Mouse (Mus musculus) heart, postnatal 10 days (tissue): ENCODE results near the gene Pcgf1. TPM values are rescaled to one million over a fixed set of nuclear protein-coding genes. Genes with fewer than 3 reads are reported as not detected.

Experiments
- DNase-seq, 2 experiments: peaks; one replicate each; pipeline ENCODE4 v3.0.0; 2021
- intact Hi-C: fragments of 180-260 bp; cut with DNase I; formaldehyde crosslinking; loops from one replicate; pipeline ENCODE4 v1.15.1; 2025
- microRNA-seq, 2 experiments: library from miRNA; unstranded; fragments of <30 nt; microRNA quantifications; one replicate each; pipeline ENCODE4 v1.2.0; 2022
- total RNA-seq, 2 experiments: library from RNA; stranded (reverse); gene quantifications; 2 replicates each; pipeline ENCODE4 v1.2.3; 2021

Pcgf1 gene
- total RNA-seq, 2 experiments from 2014 or later = 6.9 to 8.7 TPM

- intact Hi-C loops = loop anchor here (5.0 kb wide), 1 partner anchor 146 kb away; no protein-coding TSS in a partner anchor
- DNase-seq = peak; percentile 98
Measured at GRCm38 (mm10) chr6:83120930-83121862, 43.5 kb downstream of the Pcgf1 start, which contains the start of gene Wbp1. Gene Wbp1 (minus strand): TSS chr6:83121559.

GRCm38 (mm10) chr6:83121863-83122710 lies 44.4 kb downstream of the Pcgf1 start:
- intact Hi-C loops = loop anchor here (5.0 kb wide), 1 partner anchor 145 kb away; no protein-coding TSS in a partner anchor
- no peak for DNase-seq

GRCm38 (mm10) chr6:83122961-83123360 lies 45.3 kb downstream of the Pcgf1 start:
- intact Hi-C loops = loop anchor here (5.0 kb wide), 1 partner anchor 144 kb away; no protein-coding TSS in a partner anchor
- no peak for DNase-seq

- peak; percentile 94 to 97 for DNase-seq
- intact Hi-C loops = loop anchor here (5.0 kb wide), 1 partner anchor 142 kb away; no protein-coding TSS in a partner anchor
Measured at GRCm38 (mm10) chr6:83124851-83125312, 47.2 kb downstream of the Pcgf1 start.

- no peak for DNase-seq
- intact Hi-C loops = no loop called here
Measured at GRCm38 (mm10) chr6:83125331-83125730, 47.7 kb downstream of the Pcgf1 start, which contains the start of gene Ino80b. Gene Ino80b (minus strand): TSS chr6:83125431.

GRCm38 (mm10) chr6:83127419-83127818 lies 49.8 kb downstream of the Pcgf1 start:
- DNase-seq = no peak
- intact Hi-C loops = no loop called here

Small RNA genes within 50 kb of the gene (microRNA-seq; reads per million reads assigned to microRNA genes)
- gene Mir3470a (0 reads per million in 2 experiments), gene Mir7040 (0 reads per million in 2 experiments)

Other genes with a start within 250 kb of the Pcgf1 start
- gene Sema4f, start 138.1 kb upstream of the Pcgf1 start, total RNA-seq = under 1 TPM; 0.22 to 0.29 TPM
- under 1 TPM in 1 of 2 experiments, not detected in 1; 0.53 TPM for gene M1ap, start 131.0 kb upstream of the Pcgf1 start, total RNA-seq
- gene Dok1, start 44.4 kb upstream of the Pcgf1 start, total RNA-seq = 1 to 10 TPM; 5.2 to 6.8 TPM
- gene Loxl3, start 43.7 kb upstream of the Pcgf1 start, total RNA-seq = 1 to 10 TPM; 6.0 to 6.8 TPM
- gene Aup1, start 23.3 kb upstream of the Pcgf1 start, total RNA-seq = 10 to 100 TPM; 74.2 to 85.8 TPM
- gene Htra2, start 22.6 kb upstream of the Pcgf1 start, total RNA-seq = 10 to 100 TPM; 32.9 to 35.6 TPM
- under 1 TPM; 0.22 to 0.55 TPM for gene Dqx1, start 20.0 kb upstream of the Pcgf1 start, total RNA-seq
- not detected for gene Tlx2, start 7.6 kb upstream of the Pcgf1 start, total RNA-seq
- gene Lbx2, start 8.5 kb downstream of the Pcgf1 start, total RNA-seq = 1 to 10 TPM in 1 of 2 experiments, under 1 TPM in 1; 0.55 to 1.3 TPM
- 1 to 10 TPM; 2.3 to 2.7 TPM for gene Ccdc142, start 23.7 kb downstream of the Pcgf1 start, total RNA-seq
- gene Gm42688, start 23.7 kb downstream of the Pcgf1 start, total RNA-seq = 1 to 10 TPM; 1.9 to 2.1 TPM
- 100 to 1,000 TPM; 111 to 125 TPM for gene Mrpl53, start 31.2 kb downstream of the Pcgf1 start, total RNA-seq
- 10 to 100 TPM; 13.4 to 15.8 TPM for gene Mogs, start 37.6 kb downstream of the Pcgf1 start, total RNA-seq
- 10 to 100 TPM; 83.1 to 83.9 TPM for gene Wbp1, start 43.7 kb downstream of the Pcgf1 start, total RNA-seq
- gene Ino80b, start 47.6 kb downstream of the Pcgf1 start, total RNA-seq = 10 to 100 TPM; 14.6 to 17.6 TPM
- 10 to 100 TPM; 10.7 to 11.7 TPM for gene Rtkn, start 57.6 kb downstream of the Pcgf1 start, total RNA-seq
- 1 to 10 TPM; 1.7 to 1.8 TPM for gene Wdr54, start 78.5 kb downstream of the Pcgf1 start, total RNA-seq
- gene 1700003E16Rik, start 78.5 kb downstream of the Pcgf1 start, total RNA-seq = under 1 TPM in 1 of 2 experiments, not detected in 1; 0.12 TPM
- gene Dctn1, start 88.1 kb downstream of the Pcgf1 start, total RNA-seq = 100 to 1,000 TPM; 121 to 127 TPM
- gene Slc4a5, start 142.0 kb downstream of the Pcgf1 start, total RNA-seq = not detected
- 1 to 10 TPM; 5.0 to 5.4 TPM for gene Mthfd2, start 248.0 kb downstream of the Pcgf1 start, total RNA-seq
- 10 to 100 TPM; 30.5 to 35.1 TPM for gene Mob1a, start 248.1 kb downstream of the Pcgf1 start, total RNA-seq